Comparison of ENCODE assay signal across 8 mouse cellular contexts in the genomic region with DNA sequence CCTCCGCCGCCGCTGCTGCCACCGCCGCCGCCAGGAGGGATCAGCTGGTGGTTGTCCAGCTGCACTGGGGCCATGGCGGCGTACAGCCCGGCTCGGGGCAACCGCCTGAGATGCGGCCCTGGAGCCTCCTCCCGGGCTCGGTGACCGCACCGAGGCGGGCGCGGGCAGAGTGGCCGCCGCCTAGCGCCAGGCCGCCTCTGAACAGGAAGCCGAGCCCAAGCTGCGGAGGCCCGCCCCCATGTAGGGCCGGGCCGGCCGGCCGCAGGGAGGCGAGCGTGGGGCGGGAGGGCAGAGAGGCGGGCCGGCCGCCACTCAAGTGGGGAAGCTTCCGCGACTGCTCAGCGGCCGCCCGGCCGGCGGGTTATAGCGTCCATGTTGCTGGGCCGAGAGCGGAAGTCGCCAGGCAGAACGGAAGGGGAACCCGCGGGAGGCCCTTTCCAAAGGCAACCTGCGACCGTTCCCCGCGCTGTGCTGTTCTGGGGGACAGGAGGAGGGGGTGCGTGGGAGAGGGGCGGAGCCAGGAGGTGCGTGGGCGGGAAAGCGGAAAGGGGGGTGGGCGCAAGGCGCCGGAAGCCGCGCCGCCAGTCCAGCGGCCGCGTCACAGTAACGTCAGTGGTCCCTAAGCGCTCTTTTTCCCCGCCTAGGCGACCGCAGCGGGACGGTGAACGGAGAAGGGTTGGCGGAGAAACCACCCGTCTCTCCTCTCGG. TPM values are rescaled to one million over a fixed set of nuclear protein-coding genes. Genes with fewer than 3 reads are reported as not detected.
A peak's percentile ranks its signal among the peaks of the same experiment; 100 is the strongest.
DNase-seq lines count a peak whose midpoint lies in the region; ATAC-seq and TF ChIP-seq lines count a peak whose summit lies in the region.

A gene (minus strand): TSS at position 448 of the 708 bp plus-strand sequence.

- H3K4me1 ChIP-seq in embryonic fibroblast, embryonic 13.5 days (ENCODE audit: control insufficient read depth, insufficient read depth, low read length), result no peaks in the 10 kb centered on the region
- H3K4me1 ChIP-seq in kidney, embryonic 14.5 days (ENCODE audit: control insufficient read depth, insufficient read depth, low read length), result no peaks in the 10 kb centered on the region
- H3K4me1 ChIP-seq in limb, embryonic 15.5 days, result no peaks in the 10 kb centered on the region
- no peaks in the 10 kb centered on the region for H3K4me1 ChIP-seq in midbrain, postnatal 0 days (ENCODE audit: insufficient read depth, low read length)

- peak within 1 kb of the TSS; percentile 47 for H3K4me2 ChIP-seq in kidney, embryonic 14.5 days (replicated peaks; ENCODE audit: low read depth, low read length)
- peak within 1 kb of the TSS; percentile 39 for H3K4me2 ChIP-seq in limb, embryonic 15.5 days
- H3K4me2 ChIP-seq in midbrain, postnatal 0 days (ENCODE audit: low read depth, low read length, poor library complexity, severe bottlenecking), result peak within 1 kb of the TSS; percentile 51

- TF ChIP-seq POLR2A in embryonic fibroblast, embryonic 13.5 days (IDR thresholded peaks at IDR 0.05; ENCODE audit: low read depth, low read length), result peak; percentile 79

- no peak for TF ChIP-seq CTCF in C2C12 (IDR thresholded peaks at IDR 0.05; ENCODE audit: control insufficient read depth, insufficient read depth, insufficient read length)
- no peak for TF ChIP-seq CTCF in embryonic fibroblast, embryonic 13.5 days (IDR thresholded peaks at IDR 0.05; ENCODE audit: borderline replicate concordance, insufficient read depth, low read length)
- TF ChIP-seq CTCF in midbrain, postnatal 0 days (IDR thresholded peaks at IDR 0.05), result peak; percentile 51

- peak; percentile 98 for ATAC-seq in kidney, embryonic 14.5 days (ENCODE audit: low FRiP score, low TSS enrichment)
- peak; percentile 95 for ATAC-seq in limb, embryonic 15.5 days (ENCODE audit: insufficient number of reproducible peaks, low FRiP score, low TSS enrichment, low read depth)
- ATAC-seq in midbrain, postnatal 0 days (ENCODE audit: low FRiP score), result peak; percentile 94

- H3K27me3 ChIP-seq in C2C12 (ENCODE audit: control insufficient read depth, insufficient read depth, insufficient read length), result no peaks in the 10 kb centered on the region
- H3K27me3 ChIP-seq in kidney, embryonic 14.5 days (ENCODE audit: control insufficient read depth, insufficient read depth, low read length), result peaks cover 8% of the 10 kb centered on the region
- H3K27me3 ChIP-seq in limb, embryonic 15.5 days, result peaks cover 10% of the 10 kb centered on the region; the same call in 1 of the 2 replicates
- no peaks in the 10 kb centered on the region for H3K27me3 ChIP-seq in midbrain, postnatal 0 days (ENCODE audit: insufficient read depth, low read length)

- peak within 1 kb of the TSS; percentile 96 for H3K27ac ChIP-seq in embryonic fibroblast, embryonic 13.5 days (ENCODE audit: insufficient read depth, low read length)
- peak within 1 kb of the TSS; percentile 93 for H3K27ac ChIP-seq in kidney, embryonic 14.5 days (ENCODE audit: low read depth, low read length)
- peak within 1 kb of the TSS; percentile 96 for H3K27ac ChIP-seq in limb, embryonic 15.5 days
- peak within 1 kb of the TSS; percentile 91 for H3K27ac ChIP-seq in midbrain, postnatal 0 days (ENCODE audit: low read depth, low read length)

- H3K36me3 ChIP-seq in C2C12 (ENCODE audit: control insufficient read depth, insufficient read depth), result no peaks in the 10 kb centered on the region
- no peaks in the 10 kb centered on the region for H3K36me3 ChIP-seq in kidney, embryonic 14.5 days (ENCODE audit: control insufficient read depth, insufficient read depth, low read length)
- no peaks in the 10 kb centered on the region for H3K36me3 ChIP-seq in limb, embryonic 15.5 days
- H3K36me3 ChIP-seq in midbrain, postnatal 0 days (ENCODE audit: insufficient read depth, low read length), result no peaks in the 10 kb centered on the region

- WGBS in kidney, embryonic 14.5 days, result 12% methylated on average over 65 of the region's 79 CpGs
- 7% methylated on average over 67 of the region's 79 CpGs for WGBS in limb, embryonic 15.5 days
- WGBS in midbrain, postnatal 0 days, result 20% methylated on average over 56 of the region's 79 CpGs

- peaks cover 47% of the 10 kb centered on the region for H3K79me2 ChIP-seq in C2C12 (ENCODE audit: control insufficient read depth, insufficient read depth)

- peak within 1 kb of the TSS; percentile 90 for H3ac ChIP-seq in C2C12 (ENCODE audit: control insufficient read depth, insufficient read length, low read depth)

- H3K9me3 ChIP-seq in kidney, embryonic 14.5 days (ENCODE audit: control insufficient read depth, low read length), result no peaks in the 10 kb centered on the region
- no peaks in the 10 kb centered on the region for H3K9me3 ChIP-seq in limb, embryonic 15.5 days
- no peaks in the 10 kb centered on the region for H3K9me3 ChIP-seq in midbrain, postnatal 0 days (ENCODE audit: low read length)

- peak; percentile 96 for DNase-seq in brain, adult 2 months (ENCODE audit: low read depth, low spot score)
- DNase-seq in heart, adult 9 months (ENCODE audit: low spot score in 2 of 2), result peak; percentile 87 to 91
- peak; percentile 93 for DNase-seq in midbrain, postnatal 0 days (ENCODE audit: low spot score)
- DNase-seq in spleen, postnatal 10 days (ENCODE audit: low spot score in 2 of 2), result peak; percentile 74 to 83

- peaks cover 40% of the 10 kb centered on the region for H3K79me3 ChIP-seq in C2C12 (ENCODE audit: low read depth)

- peak within 1 kb of the TSS; percentile 78 for H3K9ac ChIP-seq in kidney, embryonic 14.5 days (ENCODE audit: low read depth, low read length)
- peak within 1 kb of the TSS; percentile 67 for H3K9ac ChIP-seq in limb, embryonic 15.5 days
- peak within 1 kb of the TSS; percentile 66 for H3K9ac ChIP-seq in midbrain, postnatal 0 days (replicated peaks; ENCODE audit: low read length, poor library complexity, severe bottlenecking)

- peak within 1 kb of the TSS; percentile 50 for H3K4me3 ChIP-seq in C2C12 (ENCODE audit: insufficient read depth, poor library complexity, severe bottlenecking)
- peak within 1 kb of the TSS; percentile 90 for H3K4me3 ChIP-seq in embryonic fibroblast, embryonic 13.5 days (ENCODE audit: insufficient read depth, low read length)
- H3K4me3 ChIP-seq in kidney, embryonic 14.5 days (ENCODE audit: low read length), result peak within 1 kb of the TSS; percentile 68
- peak within 1 kb of the TSS; percentile 60 for H3K4me3 ChIP-seq in limb, embryonic 15.5 days
- H3K4me3 ChIP-seq in midbrain, postnatal 0 days (ENCODE audit: low read depth, low read length), result peak within 1 kb of the TSS; percentile 57

TF ChIP-seq in C2C12, 6 proteins besides CTCF, POLR2A, EP300 and RAD21:
- no peak for TF ChIP-seq MYOD1 (IDR thresholded peaks at IDR 0.05; ENCODE audit: control insufficient read depth, insufficient read length, low read depth)
- TF ChIP-seq CEBPB (IDR thresholded peaks at IDR 0.05; ENCODE audit: low read depth), result no peak

RNA-seq across cellular contexts. Expression of the gene that starts here (rescaled TPM):
- polyA plus RNA-seq in C2C12 (2012; fragmentation: generic; extraction: Trizol), result 10.9 TPM
- polyA plus RNA-seq in embryonic fibroblast, embryonic 13.5 days (2011; ENCODE audit: insufficient read length, low read depth, missing spikeins), result 47.5 and 51.3 TPM in 2 replicates
- polyA plus RNA-seq in kidney, embryonic 14.5 days (2014; fragmentation: Nextera tagmentation; extraction: Ambion mirVana), result 14.1 and 22.1 TPM in 2 replicates
- 11.1 and 12.4 TPM in 2 replicates for polyA plus RNA-seq in limb, embryonic 15.5 days (2015; fragmentation: Nextera tagmentation; extraction: Ambion mirVana)
- 24.9 and 37.5 TPM in 2 replicates for total RNA-seq in midbrain, postnatal 0 days (2014; rRNA removed)
- polyA plus RNA-seq in midbrain, postnatal 0 days (2015; fragmentation: Nextera tagmentation; extraction: Ambion mirVana), result 7.6 and 9.1 TPM in 2 replicates

Comparison
In these comparisons a context has a peak if more than half of its experiments do, and no peak if none do; other contexts are left out.
1. Peak in every context shown above with its lines: DNase-seq, ATAC-seq, H3K4me3 ChIP-seq and H3K27ac ChIP-seq.